Mouse (Mus musculus) forebrain, embryonic 13.5 days (tissue): ENCODE measurements around the gene Tm4sf5. TPM values are rescaled to one million over a fixed set of nuclear protein-coding genes. Genes with fewer than 3 reads are reported as not detected.
"Not testable (repeated sequence)": the region's sequence is repeated elsewhere in the genome, so short reads cannot be mapped to it uniquely, and the experiment has no call there.

Experiments used
- ATAC-seq: fragments of 200-750 bp; cut with Nextera tagmentation; 2 replicates; pipeline ENCODE4 v1.8.0; 2017
- H3K27ac ChIP-seq: fragments of 300-500 bp; sonication (generic); 2 replicates; pipeline ENCODE4 v1.5.1; 2015; ENCODE audit warnings: inconsistent platforms, mild to moderate bottlenecking, moderate library complexity
- H3K27me3 ChIP-seq: fragments of 300-500 bp; sonication (generic); 2 replicates; pipeline ENCODE4 v1.6.1; 2015; ENCODE audit warnings: mild to moderate bottlenecking, inconsistent platforms
- H3K36me3 ChIP-seq: fragments of 300-500 bp; sonication (generic); 2 replicates; pipeline ENCODE4 v1.6.1; 2015; ENCODE audit warnings: mild to moderate bottlenecking, inconsistent platforms; ENCODE audit not compliant: poor library complexity, severe bottlenecking
- H3K4me1 ChIP-seq: fragments of 300-500 bp; sonication (generic); 2 replicates; pipeline ENCODE4 v1.6.1; 2015; ENCODE audit warnings: inconsistent platforms
- H3K4me2 ChIP-seq: fragments of 300-500 bp; sonication (generic); 2 replicates; pipeline ENCODE4 v1.6.1; 2015; ENCODE audit warnings: inconsistent platforms, mild to moderate bottlenecking, moderate library complexity
- H3K4me3 ChIP-seq: fragments of 300-500 bp; sonication (generic); 2 replicates; pipeline ENCODE4 v1.5.1; 2015; ENCODE audit warnings: mild to moderate bottlenecking, inconsistent platforms
- H3K9ac ChIP-seq: fragments of 300-500 bp; sonication (generic); 2 replicates; pipeline ENCODE4 v1.6.1; 2015; ENCODE audit warnings: mild to moderate bottlenecking, inconsistent platforms
- H3K9me3 ChIP-seq: fragments of 300-500 bp; sonication (generic); replicated peaks from 2 replicates; pipeline ENCODE4 v1.6.1; 2016; ENCODE audit warnings: inconsistent platforms
- WGBS: fragments of 180-500 bp; shearing (Covaris S2); methylation state at CpG from one replicate; pipeline ENCODE4 v1.1.7; 2015; 5-methylcytosine and 5-hydroxymethylcytosine counted together
- polyA plus RNA-seq: library from polyadenylated mRNA; unstranded; fragments of >200 nt; fragmentation: Nextera tagmentation; extraction: Ambion mirVana; gene quantifications from 2 replicates; pipeline ENCODE4 v1.2.1, GENCODE M21; 2015

Gene Tm4sf5
- polyA plus RNA-seq, 1 experiment from 2014 or later: 0.17 TPM

GRCm38 (mm10) chr11:70512709-70513342 is 7.8 kb downstream of the Tm4sf5 start:
- Histone ChIP-seq H3K4me3 (no peak overlapping the region), H3K9ac (no peak overlapping the region), H3K27me3 (no peaks in the 10 kb centered on the region), H3K36me3 (no peaks in the 10 kb centered on the region), H3K4me1 (0 out of 2 replicates have a peak, but pooled peaks cover 5% of the 10 kb centered on the region), H3K9me3 (no peaks in the 10 kb centered on the region), H3K4me2 (no peak overlapping the region), H3K27ac (no peak overlapping the region)
- ATAC-seq: no peak
- WGBS: 79% methylated on average over 7 of the region's 7 CpGs

GRCm38 (mm10) chr11:70513520-70513919 is 8.5 kb downstream of the Tm4sf5 start:
- Histone ChIP-seq H3K9me3 (no peaks in the 10 kb centered on the region), H3K4me1 (0 out of 2 replicates have a peak, but pooled peaks cover 5% of the 10 kb centered on the region), H3K4me2 (no peak overlapping the region), H3K27me3 (no peaks in the 10 kb centered on the region), H3K27ac (no peak overlapping the region), H3K9ac (no peak overlapping the region), H3K4me3 (no peak overlapping the region), H3K36me3 (no peaks in the 10 kb centered on the region)
- WGBS: 61% methylated on average over 11 of the region's 11 CpGs
- ATAC-seq: no peak

GRCm38 (mm10) chr11:70514288-70514687 is 9.2 kb downstream of the Tm4sf5 start, which contains the start of gene Vmo1:
TSS of gene Vmo1 (minus strand) at chr11:70514616.
- 87% methylated on average over 7 of the region's 7 CpGs for WGBS
- ATAC-seq: no peak
- 0 out of 2 replicates have a peak within 1 kb of the TSS, but pooled peaks have one; percentile 5 for H3K9ac ChIP-seq

DNA sequence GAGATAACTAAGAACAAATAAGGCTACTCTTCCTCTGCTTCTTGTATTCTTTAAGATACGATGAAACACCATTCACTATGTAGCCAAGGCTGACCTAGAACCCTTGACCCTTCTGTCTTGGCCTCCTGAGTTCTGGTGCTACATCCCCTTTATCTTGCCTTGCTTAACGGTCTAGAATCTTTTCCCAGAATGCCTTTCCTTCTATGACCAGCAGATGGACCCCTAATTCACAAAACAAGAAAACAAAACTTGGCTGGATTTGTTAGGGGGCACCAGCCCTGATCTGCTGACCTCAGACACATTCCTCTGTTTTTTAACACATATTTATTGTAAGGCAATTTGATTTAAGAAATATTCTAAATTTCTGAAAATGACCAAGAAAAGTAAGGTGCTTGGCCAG is 11.3 kb downstream of the Tm4sf5 start:
- no peak overlapping the region for H3K27ac ChIP-seq
- H3K4me1 ChIP-seq: peaks cover 8% of the 10 kb centered on the region; the same call in 1 of the 2 replicates
- H3K9ac ChIP-seq: no peak overlapping the region
- H3K27me3 ChIP-seq: peaks cover 15% of the 10 kb centered on the region; the same call in 1 of the 2 replicates
- no peaks in the 10 kb centered on the region for H3K9me3 ChIP-seq
- no peak overlapping the region for H3K4me2 ChIP-seq
- no peak for ATAC-seq
- H3K4me3 ChIP-seq: no peak overlapping the region
- 17% methylated on average over 2 of the region's 2 CpGs for WGBS
- H3K36me3 ChIP-seq: no peaks in the 10 kb centered on the region

More at GRCm38 (mm10) chr11:70514288-70514687, 9.2 kb downstream of the Tm4sf5 start, which contains the start of gene Vmo1:
- no peak within 1 kb of the TSS for H3K4me2 ChIP-seq
- H3K4me3 ChIP-seq: no peak within 1 kb of the TSS
- no peak within 1 kb of the TSS for H3K27ac ChIP-seq
- H3K36me3 ChIP-seq: no peaks in the 10 kb centered on the region
- H3K27me3 ChIP-seq: peaks cover 4% of the 10 kb centered on the region; the same call in 1 of the 2 replicates
- H3K9me3 ChIP-seq: no peaks in the 10 kb centered on the region
- H3K4me1 ChIP-seq: 0 out of 2 replicates have a peak, but pooled peaks cover 5% of the 10 kb centered on the region

DNA sequence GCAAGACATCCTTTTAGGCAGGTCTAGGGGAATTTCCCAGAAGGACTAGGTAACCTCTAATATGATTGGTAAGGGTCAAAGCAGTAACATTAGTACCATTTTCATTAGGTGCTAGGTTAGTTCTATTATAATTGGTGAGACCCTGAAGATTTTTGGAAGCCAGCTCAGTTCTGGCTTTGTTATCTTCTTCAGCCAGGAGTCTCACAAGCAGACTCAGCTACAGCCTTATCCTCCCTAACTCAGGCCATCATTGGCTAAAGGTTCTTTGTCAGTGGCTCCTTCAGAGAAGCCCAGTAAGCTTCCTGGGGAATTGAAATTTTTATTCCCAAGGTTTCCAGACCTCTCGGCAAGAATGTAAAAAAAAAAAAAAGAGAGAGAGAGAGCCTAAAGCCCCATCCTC is 13.4 kb downstream of the Tm4sf5 start:
- no peak for ATAC-seq
- Histone ChIP-seq H3K9me3 (no peaks in the 10 kb centered on the region), H3K27me3 (peaks cover 15% of the 10 kb centered on the region; the same call in 1 of the 2 replicates), H3K9ac (no peak overlapping the region), H3K36me3 (no peaks in the 10 kb centered on the region), H3K4me2 (no peak overlapping the region), H3K27ac (no peak overlapping the region), H3K4me1 (peaks cover 8% of the 10 kb centered on the region; the same call in 1 of the 2 replicates), H3K4me3 (no peak overlapping the region)
- WGBS: 62% methylated on average over 1 of the region's 1 CpGs

DNA sequence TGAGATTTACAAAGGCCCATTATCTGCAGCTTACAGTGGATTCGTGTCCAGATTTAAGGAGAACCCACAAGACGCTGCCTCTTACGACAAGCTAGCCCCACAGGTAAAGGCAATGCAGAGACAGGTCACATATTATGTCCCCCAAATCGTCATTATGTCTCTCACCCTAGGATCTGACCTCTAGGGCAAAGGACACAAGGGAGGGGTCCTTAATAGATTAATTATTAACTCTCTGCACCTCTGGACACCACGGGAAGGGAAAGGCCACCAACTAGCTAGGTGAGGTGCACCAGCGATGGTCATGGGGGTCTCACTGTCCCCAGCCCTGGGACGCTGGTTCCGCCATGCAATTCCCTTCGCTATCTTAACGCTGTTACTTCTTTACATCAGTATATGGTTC is 13.9 kb downstream of the Tm4sf5 start, which contains the start of gene Gltpd2:
Gltpd2 (plus strand) TSS at position 274 of the 400 bp plus-strand sequence.
- peaks cover 15% of the 10 kb centered on the region; the same call in 1 of the 2 replicates for H3K27me3 ChIP-seq
- 81% methylated on average over 10 of the region's 10 CpGs for WGBS
- H3K9ac ChIP-seq: peak within 1 kb of the TSS; percentile 55

GRCm38 (mm10) chr11:70520178-70520769 is 15.2 kb downstream of the Tm4sf5 start:
- 16% methylated on average over 39 of the region's 41 CpGs for WGBS
- ATAC-seq: 0 out of 2 replicates have a peak, but pooled peaks have one; percentile 28
- Histone ChIP-seq H3K4me1 (peaks cover 8% of the 10 kb centered on the region; the same call in 1 of the 2 replicates), H3K27me3 (peaks cover 15% of the 10 kb centered on the region; the same call in 1 of the 2 replicates), H3K36me3 (no peaks in the 10 kb centered on the region), H3K4me3 (peak overlapping the region; percentile 19), H3K9me3 (no peaks in the 10 kb centered on the region), H3K4me2 (peak overlapping the region; percentile 52), H3K9ac (peak overlapping the region; percentile 55), H3K27ac (no peak overlapping the region)

More for the DNA sequence above, 13.9 kb downstream of the Tm4sf5 start, which contains the start of gene Gltpd2:
- H3K27ac ChIP-seq: no peak within 1 kb of the TSS
- H3K36me3 ChIP-seq: no peaks in the 10 kb centered on the region
- H3K9me3 ChIP-seq: no peaks in the 10 kb centered on the region
- peak within 1 kb of the TSS; percentile 52 for H3K4me2 ChIP-seq
- ATAC-seq: no peak
- peaks cover 8% of the 10 kb centered on the region; the same call in 1 of the 2 replicates for H3K4me1 ChIP-seq
- H3K4me3 ChIP-seq: peak within 1 kb of the TSS; percentile 19

DNA sequence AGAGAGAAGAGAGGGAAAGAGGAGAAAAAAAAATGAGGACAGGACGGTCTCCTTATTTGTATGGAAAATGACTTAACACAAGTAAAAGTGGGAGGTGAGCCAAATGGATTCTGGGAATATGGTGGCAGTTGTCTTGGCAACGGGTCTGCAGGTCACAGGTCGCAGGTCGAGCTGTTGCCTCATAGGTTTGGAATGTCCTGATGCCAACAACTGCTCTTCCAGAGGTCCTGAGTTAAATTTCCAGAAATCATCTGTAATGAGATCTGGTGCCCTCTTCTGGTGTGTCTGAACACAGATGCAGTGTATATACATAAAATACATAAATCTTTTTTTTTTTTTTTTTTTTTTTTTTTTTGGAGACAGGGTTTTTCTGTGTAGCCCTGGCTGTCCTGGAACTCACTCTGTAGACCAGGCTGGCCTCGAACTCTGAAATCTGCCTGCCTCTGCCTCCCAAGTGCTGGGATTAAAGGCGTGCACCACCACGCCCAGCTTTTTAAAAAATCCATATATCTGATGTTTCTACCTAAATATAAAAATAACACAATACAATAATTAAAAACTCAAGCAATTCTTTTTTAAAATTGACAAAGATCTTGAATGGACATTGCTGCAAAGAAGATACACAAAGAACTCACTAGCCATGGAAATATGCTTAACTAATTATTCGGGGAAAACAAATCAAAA is 18.4 kb downstream of the Tm4sf5 start:
- H3K4me1 ChIP-seq: peaks cover 24% of the 10 kb centered on the region
- ATAC-seq, H3K9me3 ChIP-seq, H3K9ac ChIP-seq, H3K27ac ChIP-seq, H3K4me2 ChIP-seq, H3K4me3 ChIP-seq: not testable (repeated sequence)
- peaks cover 21% of the 10 kb centered on the region for H3K36me3 ChIP-seq
- peaks cover 15% of the 10 kb centered on the region; the same call in 1 of the 2 replicates for H3K27me3 ChIP-seq
- 91% methylated on average over 8 of the region's 8 CpGs for WGBS

GRCm38 (mm10) chr11:70524782-70525181 is 19.7 kb downstream of the Tm4sf5 start:
- no peak for ATAC-seq
- H3K27ac ChIP-seq: no peak overlapping the region
- WGBS: 6% methylated on average over 8 of the region's 8 CpGs
- no peaks in the 10 kb centered on the region for H3K9me3 ChIP-seq
- H3K36me3 ChIP-seq: peaks cover 30% of the 10 kb centered on the region
- peaks cover 24% of the 10 kb centered on the region for H3K4me1 ChIP-seq
- peak overlapping the region; percentile 40; the same call in 1 of the 2 replicates for H3K9ac ChIP-seq
- H3K27me3 ChIP-seq: peaks cover 6% of the 10 kb centered on the region; the same call in 1 of the 2 replicates
- peak overlapping the region; percentile 67 for H3K4me3 ChIP-seq
- peak overlapping the region; percentile 55 for H3K4me2 ChIP-seq

DNA sequence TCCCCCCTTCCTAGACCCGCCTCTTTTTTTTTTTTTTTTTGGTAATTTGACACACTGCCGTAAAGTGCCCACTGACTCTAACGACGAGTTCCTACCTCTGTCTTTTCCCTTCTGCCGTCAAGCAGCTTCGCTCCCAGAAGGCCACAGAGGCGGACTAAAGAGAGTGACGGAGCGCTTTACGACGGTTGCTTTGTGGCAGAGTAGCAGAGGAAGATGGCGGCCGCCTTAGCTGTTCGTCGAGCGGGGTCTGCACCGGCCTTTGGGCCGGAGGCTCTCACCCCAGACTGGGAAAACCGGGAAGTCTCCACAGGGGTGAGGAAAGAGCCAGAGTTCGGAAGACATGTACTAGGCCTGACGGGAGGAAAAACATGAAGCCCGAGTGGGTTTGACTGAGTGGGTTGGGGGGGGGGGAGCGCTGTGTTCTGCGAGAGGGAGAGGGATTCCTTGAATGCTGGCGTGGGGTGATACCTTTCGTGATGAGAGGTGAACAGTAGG is 20.2 kb downstream of the Tm4sf5 start, which contains the start of gene Psmb6:
Psmb6 (plus strand) TSS at position 184 of the 495 bp plus-strand sequence.
- peak; percentile 96 for ATAC-seq
- under 1% methylated on average over 25 of the region's 26 CpGs for WGBS
- peak within 1 kb of the TSS; percentile 88 for H3K4me2 ChIP-seq

DNA sequence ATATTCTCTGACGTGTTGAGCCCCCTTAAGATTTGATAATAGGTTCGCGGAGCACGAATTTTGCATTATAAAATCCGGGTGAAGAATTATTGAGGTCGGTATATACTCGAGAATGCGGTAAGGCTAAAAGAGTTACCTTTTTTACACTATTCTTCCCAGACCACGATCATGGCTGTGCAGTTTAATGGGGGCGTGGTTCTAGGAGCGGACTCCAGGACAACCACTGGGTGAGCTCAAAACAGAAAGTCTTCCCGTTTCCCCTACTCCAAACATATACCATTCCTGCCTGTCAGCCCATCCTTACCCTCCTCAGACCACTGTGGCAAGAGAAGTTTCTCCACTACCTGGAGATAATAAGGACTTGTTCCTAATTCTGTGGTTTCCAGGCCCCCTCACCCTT is 20.7 kb downstream of the Tm4sf5 start:
- Histone ChIP-seq H3K27ac (no peak overlapping the region), H3K36me3 (peaks cover 30% of the 10 kb centered on the region), H3K9ac (peak overlapping the region; percentile 78), H3K4me3 (peak overlapping the region; percentile 67), H3K27me3 (no peaks in the 10 kb centered on the region), H3K4me1 (peaks cover 17% of the 10 kb centered on the region), H3K4me2 (peak overlapping the region; percentile 88), H3K9me3 (no peaks in the 10 kb centered on the region)
- WGBS: 4% methylated on average over 12 of the region's 12 CpGs
- ATAC-seq: peak; percentile 31

More for the DNA sequence above, 20.2 kb downstream of the Tm4sf5 start, which contains the start of gene Psmb6:
- Histone ChIP-seq H3K4me3 (peak within 1 kb of the TSS; percentile 67), H3K36me3 (peaks cover 30% of the 10 kb centered on the region), H3K27ac (no peak within 1 kb of the TSS; the same call in 1 of the 2 replicates), H3K4me1 (peaks cover 20% of the 10 kb centered on the region), H3K27me3 (0 out of 2 replicates have a peak, but pooled peaks cover 2% of the 10 kb centered on the region), H3K9me3 (no peaks in the 10 kb centered on the region), H3K9ac (peak within 1 kb of the TSS; percentile 78)
